ENCODE assay signal across 10 mouse cellular contexts in genomic region chr10:128613154-128613440, GRCm38 (mm10). TPM values are rescaled to one million over a fixed set of nuclear protein-coding genes. Genes with fewer than 3 reads are reported as not detected.
DNase-seq lines count a peak whose midpoint lies in the region; ATAC-seq lines count a peak whose summit lies in the region.
"Had no signal": no experiment of that assay in that cellular context is flagged by ENCODE, and none has a peak within 500 bp of the region (broad histone marks: within the 10 kb centered on the region; RNA-seq: fewer than 3 reads in every experiment).

No protein-coding gene starts in this region.

- no peak for DNase-seq in lung, postnatal 4 days
- no peak for DNase-seq in gastrocnemius, postnatal 36 days
- no peak for DNase-seq in layer of hippocampus, postnatal 36 days

- no peaks in the 10 kb centered on the region for H3K36me3 ChIP-seq in forebrain, embryonic 13.5 days (ENCODE audit: poor library complexity, severe bottlenecking)
- H3K36me3 ChIP-seq in forebrain, embryonic 16.5 days (ENCODE audit: control insufficient read depth, insufficient read depth), result no peaks in the 10 kb centered on the region
- no peaks in the 10 kb centered on the region for H3K36me3 ChIP-seq in lung, embryonic 15.5 days
- H3K36me3 ChIP-seq in intestine, embryonic 16.5 days (ENCODE audit: control insufficient read depth, insufficient read depth, low read length), result no peaks in the 10 kb centered on the region
- no peaks in the 10 kb centered on the region for H3K36me3 ChIP-seq in neural tube, embryonic 14.5 days (ENCODE audit: control insufficient read depth, insufficient read depth, low read length)

- 0 out of 2 replicates have a peak, but pooled peaks have one; percentile 13 for ATAC-seq in forebrain, embryonic 13.5 days
- ATAC-seq in forebrain, embryonic 16.5 days, result no peak; the same call in 1 of the 2 replicates
- ATAC-seq in lung, embryonic 15.5 days (ENCODE audit: borderline replicate concordance, extremely low read depth, low FRiP score, low TSS enrichment), result peak; percentile 35; the same call in 1 of the 2 replicates
- ATAC-seq in intestine, embryonic 16.5 days, result peak; percentile 40
- 0 out of 2 replicates have a peak, but pooled peaks have one; percentile 4 for ATAC-seq in neural tube, embryonic 14.5 days (ENCODE audit: low read depth)

- H3K27ac ChIP-seq in forebrain, embryonic 13.5 days, result no peak overlapping the region
- H3K27ac ChIP-seq in forebrain, embryonic 16.5 days (ENCODE audit: low read length), result no peak overlapping the region
- no peak overlapping the region for H3K27ac ChIP-seq in lung, embryonic 15.5 days
- H3K27ac ChIP-seq in intestine, embryonic 16.5 days (ENCODE audit: low read length), result no peak overlapping the region
- no peak overlapping the region for H3K27ac ChIP-seq in neural tube, embryonic 14.5 days (ENCODE audit: low read depth, low read length)
- H3K27ac ChIP-seq: heart, adult 2 months had no signal

- H3K9ac ChIP-seq in forebrain, embryonic 13.5 days, result no peak overlapping the region
- H3K9ac ChIP-seq in forebrain, embryonic 16.5 days (replicated peaks; ENCODE audit: low read depth, low read length), result no peak overlapping the region
- H3K9ac ChIP-seq in lung, embryonic 15.5 days, result no peak overlapping the region
- H3K9ac ChIP-seq in intestine, embryonic 16.5 days (ENCODE audit: low read depth, low read length), result no peak overlapping the region
- no peak overlapping the region for H3K9ac ChIP-seq in neural tube, embryonic 14.5 days (replicated peaks; ENCODE audit: low read depth, low read length)

- intact Hi-C loops in gastrocnemius, postnatal 36 days (cut with DNase I), result loop anchor here (5.0 kb wide), 1 partner anchor 46 kb away; the partner anchor contains the start of gene Pa2g4

- no peaks in the 10 kb centered on the region for H3K27me3 ChIP-seq in forebrain, embryonic 13.5 days
- no peaks in the 10 kb centered on the region for H3K27me3 ChIP-seq in forebrain, embryonic 16.5 days (replicated peaks; ENCODE audit: control insufficient read depth, insufficient read depth, low read length)
- H3K27me3 ChIP-seq in lung, embryonic 15.5 days, result no peaks in the 10 kb centered on the region
- no peaks in the 10 kb centered on the region for H3K27me3 ChIP-seq in intestine, embryonic 16.5 days (replicated peaks; ENCODE audit: control insufficient read depth, insufficient read depth, low read length)
- H3K27me3 ChIP-seq in neural tube, embryonic 14.5 days (ENCODE audit: control insufficient read depth, insufficient read depth, low read length), result no peaks in the 10 kb centered on the region

- no peak overlapping the region for H3K4me3 ChIP-seq in forebrain, embryonic 13.5 days
- no peak overlapping the region for H3K4me3 ChIP-seq in forebrain, embryonic 16.5 days (replicated peaks; ENCODE audit: low read length)
- no peak overlapping the region for H3K4me3 ChIP-seq in lung, embryonic 15.5 days
- no peak overlapping the region for H3K4me3 ChIP-seq in intestine, embryonic 16.5 days (ENCODE audit: low read length)
- no peak overlapping the region for H3K4me3 ChIP-seq in neural tube, embryonic 14.5 days (ENCODE audit: low read depth, low read length)
- H3K4me3 ChIP-seq: erythroblast, embryonic 14.5 days; heart, adult 2 months had no signal

- WGBS in forebrain, embryonic 13.5 days, result 51% methylated on average over 6 of the region's 6 CpGs
- 40% methylated on average over 6 of the region's 6 CpGs for WGBS in forebrain, embryonic 16.5 days
- WGBS in lung, embryonic 15.5 days, result 33% methylated on average over 6 of the region's 6 CpGs
- 46% methylated on average over 6 of the region's 6 CpGs for WGBS in intestine, embryonic 16.5 days
- WGBS in neural tube, embryonic 14.5 days, result 45% methylated on average over 6 of the region's 6 CpGs

- no peak overlapping the region for H3K4me2 ChIP-seq in forebrain, embryonic 13.5 days
- no peak overlapping the region for H3K4me2 ChIP-seq in forebrain, embryonic 16.5 days (ENCODE audit: low read length)
- no peak overlapping the region for H3K4me2 ChIP-seq in lung, embryonic 15.5 days
- 0 out of 2 replicates have a peak overlapping the region, but pooled peaks have one; percentile 2 for H3K4me2 ChIP-seq in intestine, embryonic 16.5 days (ENCODE audit: low read depth, low read length)
- no peak overlapping the region for H3K4me2 ChIP-seq in neural tube, embryonic 14.5 days (ENCODE audit: low read depth, low read length)

- H3K9me3 ChIP-seq in forebrain, embryonic 13.5 days (replicated peaks), result no peaks in the 10 kb centered on the region
- no peaks in the 10 kb centered on the region for H3K9me3 ChIP-seq in forebrain, embryonic 16.5 days (ENCODE audit: control insufficient read depth, low read length)
- H3K9me3 ChIP-seq in lung, embryonic 15.5 days, result no peaks in the 10 kb centered on the region
- no peaks in the 10 kb centered on the region for H3K9me3 ChIP-seq in intestine, embryonic 16.5 days (ENCODE audit: control insufficient read depth, low read length)
- H3K9me3 ChIP-seq in neural tube, embryonic 14.5 days (ENCODE audit: control insufficient read depth, low read length), result no peaks in the 10 kb centered on the region

- no peaks in the 10 kb centered on the region for H3K4me1 ChIP-seq in forebrain, embryonic 13.5 days
- H3K4me1 ChIP-seq in forebrain, embryonic 16.5 days (replicated peaks; ENCODE audit: control insufficient read depth, insufficient read depth, low read length), result no peaks in the 10 kb centered on the region; the same call in 1 of the 2 replicates
- H3K4me1 ChIP-seq in lung, embryonic 15.5 days, result no peaks in the 10 kb centered on the region; the same call in 1 of the 2 replicates
- H3K4me1 ChIP-seq in intestine, embryonic 16.5 days (ENCODE audit: control insufficient read depth, insufficient read depth, low read length), result no peaks in the 10 kb centered on the region; the same call in 1 of the 2 replicates
- no peaks in the 10 kb centered on the region for H3K4me1 ChIP-seq in neural tube, embryonic 14.5 days (ENCODE audit: control insufficient read depth, insufficient read depth, low read length)

RNA-seq across cellular contexts. Expression of gene Rps26, which starts 13.4 kb away (rescaled TPM):
- polyA plus RNA-seq in forebrain, embryonic 13.5 days (2015; fragmentation: Nextera tagmentation; extraction: Ambion mirVana), result 531 and 638 TPM in 2 replicates
- 358 and 398 TPM in 2 replicates for polyA plus RNA-seq in forebrain, embryonic 16.5 days (2015; fragmentation: Nextera tagmentation; extraction: Ambion mirVana)
- 711 and 777 TPM in 2 replicates for polyA plus RNA-seq in lung, embryonic 15.5 days (2015; fragmentation: Nextera tagmentation; extraction: Ambion mirVana)
- polyA plus RNA-seq in intestine, embryonic 16.5 days (2015; fragmentation: Nextera tagmentation; extraction: Ambion mirVana), result 580 and 624 TPM in 2 replicates
- polyA plus RNA-seq in neural tube, embryonic 14.5 days (2014; fragmentation: Nextera tagmentation; extraction: Ambion mirVana), result 454 and 493 TPM in 2 replicates
- 100 to 1,000 TPM; 289 to 338 TPM for total RNA-seq in gastrocnemius, postnatal 36 days (2021)
- 100 to 1,000 TPM; 288 to 319 TPM for total RNA-seq in layer of hippocampus, postnatal 36 days (2021)

RNA-seq across cellular contexts. Expression of gene Erbb3, which starts 23.6 kb away (rescaled TPM):
- 0.12 and 0.28 TPM in 2 replicates for polyA plus RNA-seq in forebrain, embryonic 13.5 days (2015; fragmentation: Nextera tagmentation; extraction: Ambion mirVana)
- polyA plus RNA-seq in forebrain, embryonic 16.5 days (2015; fragmentation: Nextera tagmentation; extraction: Ambion mirVana), result 0.46 and 0.62 TPM in 2 replicates
- 21.3 and 22.9 TPM in 2 replicates for polyA plus RNA-seq in lung, embryonic 15.5 days (2015; fragmentation: Nextera tagmentation; extraction: Ambion mirVana)
- polyA plus RNA-seq in intestine, embryonic 16.5 days (2015; fragmentation: Nextera tagmentation; extraction: Ambion mirVana), result 29.6 and 34.9 TPM in 2 replicates
- 1.4 and 6.0 TPM in 2 replicates for polyA plus RNA-seq in neural tube, embryonic 14.5 days (2014; fragmentation: Nextera tagmentation; extraction: Ambion mirVana)
- 1 to 10 TPM; 2.1 to 4.6 TPM for total RNA-seq in gastrocnemius, postnatal 36 days (2021)
- total RNA-seq in layer of hippocampus, postnatal 36 days (2021), result 1 to 10 TPM; 7.8 to 8.0 TPM

RNA-seq across cellular contexts. Expression of gene Ikzf4, which starts 32.7 kb away (rescaled TPM):
- polyA plus RNA-seq in forebrain, embryonic 13.5 days (2015; fragmentation: Nextera tagmentation; extraction: Ambion mirVana), result 7.3 and 8.1 TPM in 2 replicates
- 9.0 and 15.6 TPM in 2 replicates for polyA plus RNA-seq in forebrain, embryonic 16.5 days (2015; fragmentation: Nextera tagmentation; extraction: Ambion mirVana)
- polyA plus RNA-seq in lung, embryonic 15.5 days (2015; fragmentation: Nextera tagmentation; extraction: Ambion mirVana), result 1.6 and 2.2 TPM in 2 replicates
- 1.6 and 2.0 TPM in 2 replicates for polyA plus RNA-seq in intestine, embryonic 16.5 days (2015; fragmentation: Nextera tagmentation; extraction: Ambion mirVana)
- polyA plus RNA-seq in neural tube, embryonic 14.5 days (2014; fragmentation: Nextera tagmentation; extraction: Ambion mirVana), result 20.3 and 22.9 TPM in 2 replicates
- under 1 TPM; 0.26 to 0.69 TPM for total RNA-seq in gastrocnemius, postnatal 36 days (2021)
- 10 to 100 TPM; 14.8 to 15.5 TPM for total RNA-seq in layer of hippocampus, postnatal 36 days (2021)

RNA-seq across cellular contexts. Expression of gene Pa2g4, which starts 47.3 kb away (rescaled TPM):
- 173 and 186 TPM in 2 replicates for polyA plus RNA-seq in forebrain, embryonic 13.5 days (2015; fragmentation: Nextera tagmentation; extraction: Ambion mirVana)
- polyA plus RNA-seq in forebrain, embryonic 16.5 days (2015; fragmentation: Nextera tagmentation; extraction: Ambion mirVana), result 149 and 152 TPM in 2 replicates
- polyA plus RNA-seq in lung, embryonic 15.5 days (2015; fragmentation: Nextera tagmentation; extraction: Ambion mirVana), result 194 and 200 TPM in 2 replicates
- polyA plus RNA-seq in intestine, embryonic 16.5 days (2015; fragmentation: Nextera tagmentation; extraction: Ambion mirVana), result 171 and 196 TPM in 2 replicates
- polyA plus RNA-seq in neural tube, embryonic 14.5 days (2014; fragmentation: Nextera tagmentation; extraction: Ambion mirVana), result 127 and 132 TPM in 2 replicates
- 10 to 100 TPM; 32.8 to 39.0 TPM for total RNA-seq in gastrocnemius, postnatal 36 days (2021)
- 10 to 100 TPM; 61.9 to 66.9 TPM for total RNA-seq in layer of hippocampus, postnatal 36 days (2021)
